Mouse (Mus musculus): ENCODE data around the gene Gm826.

Gm826 gene

DNA sequence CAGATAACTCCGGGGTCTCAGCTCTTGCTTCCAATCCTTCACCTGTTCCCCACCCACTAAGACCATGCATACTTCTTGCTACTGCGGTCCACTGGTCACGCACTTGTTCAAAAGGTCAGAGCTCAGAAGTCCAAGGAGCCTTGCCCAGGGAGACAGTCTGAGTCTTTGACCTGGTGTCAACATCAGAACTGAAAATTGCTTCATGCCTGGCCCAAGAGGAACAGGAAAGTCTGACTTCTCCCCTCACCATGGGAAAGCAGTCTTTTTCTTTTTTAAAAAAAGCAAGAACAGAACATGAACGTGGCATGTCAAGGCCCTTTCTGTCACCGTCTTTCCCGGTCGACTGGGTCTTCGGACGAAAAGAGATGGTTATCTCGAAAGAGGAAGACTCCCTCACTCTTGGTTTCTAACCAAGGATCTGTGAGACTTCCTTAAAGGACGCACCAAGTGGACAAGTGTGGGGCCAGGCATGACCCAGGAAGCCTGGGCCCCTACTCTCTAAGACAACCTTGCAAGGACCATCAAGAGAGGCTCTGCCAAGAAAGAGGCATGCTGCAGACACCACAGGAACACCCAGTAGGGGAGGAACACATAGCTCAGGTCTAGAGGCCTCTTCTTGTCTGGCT lies 66.0 kb downstream of the Gm826 start:
- peak in 1 of 2 experiments; percentile 12 for DNase-seq

DNA sequence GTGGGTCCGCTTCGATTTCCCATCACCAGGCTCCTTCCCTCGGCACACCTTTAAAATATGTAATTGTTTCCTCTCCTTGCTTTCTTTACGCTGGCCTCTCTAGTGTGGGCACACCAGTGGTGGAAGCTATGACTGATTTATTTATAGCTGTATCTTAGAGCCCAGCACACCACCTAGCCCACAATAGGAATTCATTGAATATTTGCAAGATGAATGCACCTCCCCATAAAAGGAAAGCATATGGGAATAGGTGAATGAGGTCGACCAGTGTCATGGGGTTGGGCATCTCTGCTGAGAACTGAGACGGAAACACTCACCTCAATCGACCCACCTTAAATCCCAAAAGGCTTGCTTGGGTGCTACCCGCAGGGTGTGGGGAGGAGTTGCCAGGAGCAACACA lies 70.1 kb downstream of the Gm826 start:
- no peak for DNase-seq

DNA sequence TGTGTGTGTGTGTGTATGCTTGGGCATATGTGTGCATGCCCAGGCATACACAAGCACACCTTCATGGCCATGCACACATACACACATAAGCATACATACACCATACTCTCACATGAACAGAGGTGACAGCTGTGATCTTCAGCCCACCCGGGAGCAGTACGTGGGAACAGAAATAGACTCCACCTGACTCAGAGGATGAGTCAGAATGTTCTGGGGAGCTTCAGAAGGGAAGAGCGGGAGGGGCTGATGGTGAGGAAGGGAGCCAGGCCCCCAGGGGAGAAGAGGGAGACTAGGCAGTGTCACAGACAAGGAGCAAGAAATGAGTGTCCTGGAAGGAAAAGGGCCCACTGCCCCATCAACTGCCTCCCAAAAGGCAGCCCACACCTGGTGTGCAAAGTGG lies 72.4 kb downstream of the Gm826 start:
- no peak for DNase-seq

Data from lung, postnatal 4 days (tissue).